9 mouse cellular contexts compared by ENCODE assay signal in the genomic region with DNA sequence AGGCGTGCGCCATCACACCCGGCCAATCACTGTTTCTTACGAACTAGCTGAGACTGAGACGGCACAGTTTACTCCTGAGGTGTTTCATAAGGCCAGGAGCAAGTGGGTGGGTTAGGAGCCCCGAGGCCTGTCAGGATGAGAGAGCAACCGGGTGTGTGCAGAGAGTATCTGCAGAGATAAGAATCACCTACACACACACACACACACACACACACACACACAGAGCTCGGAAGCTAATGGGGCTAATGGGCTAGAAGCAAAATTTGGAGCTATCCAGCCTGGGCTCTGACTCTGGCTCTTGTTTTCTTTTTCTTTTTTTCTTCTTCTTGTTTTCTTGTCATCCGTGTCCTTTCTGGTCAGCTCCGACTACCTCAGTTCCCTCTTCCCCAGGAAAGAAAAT. TPM values are rescaled to one million over a fixed set of nuclear protein-coding genes. Genes with fewer than 3 reads are reported as not detected.
DNase-seq lines count a peak whose midpoint lies in the region; ATAC-seq and TF ChIP-seq lines count a peak whose summit lies in the region.
"Had no signal": no experiment of that assay in that cellular context is flagged by ENCODE, and none has a peak within 500 bp of the region (broad histone marks: within the 10 kb centered on the region; RNA-seq: fewer than 3 reads in every experiment).

No protein-coding gene starts in this region.

- peaks cover 18% of the 10 kb centered on the region for H3K4me1 ChIP-seq in megakaryocyte, embryonic 14.5 days
- no peaks in the 10 kb centered on the region for H3K4me1 ChIP-seq in limb, embryonic 14.5 days (ENCODE audit: control insufficient read depth, insufficient read depth, low read length)
- no peaks in the 10 kb centered on the region for H3K4me1 ChIP-seq in stomach, embryonic 16.5 days (ENCODE audit: control insufficient read depth, insufficient read depth, low read length)

- TF ChIP-seq POLR2A in limb, embryonic 14.5 days (IDR thresholded peaks at IDR 0.05; ENCODE audit: borderline replicate concordance, extremely low read depth, insufficient read depth, insufficient read length), result no peak

- no peaks in the 10 kb centered on the region for H3K9me3 ChIP-seq in megakaryocyte, embryonic 14.5 days
- no peaks in the 10 kb centered on the region for H3K9me3 ChIP-seq in limb, embryonic 14.5 days (ENCODE audit: control insufficient read depth, low read length)
- H3K9me3 ChIP-seq in stomach, embryonic 16.5 days (replicated peaks; ENCODE audit: control insufficient read depth, low read length), result no peaks in the 10 kb centered on the region

- peak; percentile 32 for DNase-seq in cerebellum, adult 11-12 months
- DNase-seq in cerebellum, adult 9-10 months, result no peak
- no peak for DNase-seq in limb, embryonic 14.5 days (ENCODE audit: low spot score)
- no peak for DNase-seq in thymus, postnatal 10 days (ENCODE audit: low spot score in 2 of 2)
- DNase-seq in gastrocnemius, adult 18-20 months (ENCODE audit: low spot score), result no peak
- DNase-seq: lung, postnatal 10 days had no signal

- 78% methylated on average over 10 of the region's 10 CpGs for WGBS in limb, embryonic 14.5 days
- WGBS in stomach, embryonic 16.5 days, result 75% methylated on average over 10 of the region's 10 CpGs

- peak overlapping the region; percentile 89 for H3K4me3 ChIP-seq in megakaryocyte, embryonic 14.5 days (replicated peaks)
- peak overlapping the region; percentile 28 for H3K4me3 ChIP-seq in limb, embryonic 14.5 days (replicated peaks; ENCODE audit: low read length)
- H3K4me3 ChIP-seq in stomach, embryonic 16.5 days (replicated peaks; ENCODE audit: low read length), result peak overlapping the region; percentile 38

- ATAC-seq in megakaryocyte, adult 5-6 weeks (ENCODE audit: poor library complexity, severe bottlenecking), result no peak
- no peak for ATAC-seq in limb, embryonic 14.5 days (ENCODE audit: low FRiP score, low read depth)
- ATAC-seq in stomach, embryonic 16.5 days (ENCODE audit: insufficient read depth, low FRiP score), result no peak

- H3K36me3 ChIP-seq in megakaryocyte, embryonic 14.5 days (replicated peaks; ENCODE audit: low read length), result no peaks in the 10 kb centered on the region
- H3K36me3 ChIP-seq in limb, embryonic 14.5 days (ENCODE audit: control insufficient read depth, insufficient read depth, low read length), result no peaks in the 10 kb centered on the region
- H3K36me3 ChIP-seq in stomach, embryonic 16.5 days (ENCODE audit: control insufficient read depth, insufficient read depth, low read length), result no peaks in the 10 kb centered on the region

- H3K9ac ChIP-seq in limb, embryonic 14.5 days (ENCODE audit: low read depth, low read length, severe bottlenecking), result no peak overlapping the region
- no peak overlapping the region for H3K9ac ChIP-seq in stomach, embryonic 16.5 days (ENCODE audit: low read length)

- peak overlapping the region; percentile 41 for H3K4me2 ChIP-seq in limb, embryonic 14.5 days (replicated peaks; ENCODE audit: low read depth, low read length, severe bottlenecking)
- peak overlapping the region; percentile 46 for H3K4me2 ChIP-seq in stomach, embryonic 16.5 days (ENCODE audit: low read depth, low read length)

- H3K27ac ChIP-seq in limb, embryonic 14.5 days (replicated peaks; ENCODE audit: low read depth, low read length), result no peak overlapping the region
- H3K27ac ChIP-seq in stomach, embryonic 16.5 days (ENCODE audit: low read length), result no peak overlapping the region

- H3K27me3 ChIP-seq in megakaryocyte, embryonic 14.5 days (replicated peaks), result no peaks in the 10 kb centered on the region
- no peaks in the 10 kb centered on the region for H3K27me3 ChIP-seq in limb, embryonic 14.5 days (ENCODE audit: control insufficient read depth, insufficient read depth, low read length)
- H3K27me3 ChIP-seq in stomach, embryonic 16.5 days (ENCODE audit: control insufficient read depth, insufficient read depth, low read length), result no peaks in the 10 kb centered on the region

RNA-seq across cellular contexts. Expression of a gene that starts 5.2 kb away (rescaled TPM):
- 450 and 808 TPM in 2 replicates for polyA plus RNA-seq in megakaryocyte, embryonic 14.5 days (2012; ENCODE audit: insufficient read depth, low replicate concordance)
- 107 and 116 TPM in 2 replicates for total RNA-seq in megakaryocyte, adult 5-6 weeks (2015)
- 145 and 149 TPM in 2 replicates for total RNA-seq in megakaryocyte, adult 5-6 weeks (2017)
- polyA plus RNA-seq in limb, embryonic 14.5 days (2012; rRNA removed), result 2.6 and 3.5 TPM in 2 replicates
- polyA plus RNA-seq in limb, embryonic 14.5 days (2014; fragmentation: Nextera tagmentation; extraction: Ambion mirVana), result 0.92 and 0.97 TPM in 2 replicates
- 0.41 and 0.62 TPM in 2 replicates for polyA plus RNA-seq in stomach, embryonic 16.5 days (2015; fragmentation: Nextera tagmentation; extraction: Ambion mirVana)
- total RNA-seq in gastrocnemius, adult 18-20 months (2021), result under 1 TPM; 0.21 to 0.52 TPM

RNA-seq across cellular contexts. Expression of a gene that starts 21.0 kb away (rescaled TPM):
- 0.99 and 3.9 TPM in 2 replicates for polyA plus RNA-seq in megakaryocyte, embryonic 14.5 days (2012; ENCODE audit: insufficient read depth, low replicate concordance)
- 37.8 and 43.6 TPM in 2 replicates for total RNA-seq in megakaryocyte, adult 5-6 weeks (2015)
- total RNA-seq in megakaryocyte, adult 5-6 weeks (2017), result 50.3 and 53.9 TPM in 2 replicates
- polyA plus RNA-seq in limb, embryonic 14.5 days (2012; rRNA removed), result 65.3 and 67.4 TPM in 2 replicates
- 51.9 and 56.1 TPM in 2 replicates for polyA plus RNA-seq in limb, embryonic 14.5 days (2014; fragmentation: Nextera tagmentation; extraction: Ambion mirVana)
- 42.1 and 42.4 TPM in 2 replicates for polyA plus RNA-seq in stomach, embryonic 16.5 days (2015; fragmentation: Nextera tagmentation; extraction: Ambion mirVana)
- 1 to 10 TPM; 4.5 TPM for total RNA-seq in gastrocnemius, adult 18-20 months (2021)

RNA-seq across cellular contexts. Expression of a gene that starts 37.1 kb away (rescaled TPM):
- 23.4 and 38.2 TPM in 2 replicates for polyA plus RNA-seq in megakaryocyte, embryonic 14.5 days (2012; ENCODE audit: insufficient read depth, low replicate concordance)
- 17.4 and 20.3 TPM in 2 replicates for total RNA-seq in megakaryocyte, adult 5-6 weeks (2015)
- total RNA-seq in megakaryocyte, adult 5-6 weeks (2017), result 22.2 and 27.9 TPM in 2 replicates
- 90.6 and 127 TPM in 2 replicates for polyA plus RNA-seq in limb, embryonic 14.5 days (2012; rRNA removed)
- polyA plus RNA-seq in limb, embryonic 14.5 days (2014; fragmentation: Nextera tagmentation; extraction: Ambion mirVana), result 18.7 and 19.7 TPM in 2 replicates
- 31.5 and 35.5 TPM in 2 replicates for polyA plus RNA-seq in stomach, embryonic 16.5 days (2015; fragmentation: Nextera tagmentation; extraction: Ambion mirVana)
- 10 to 100 TPM in 1 of 2 experiments, 1 to 10 TPM in 1; 8.7 to 10.1 TPM for total RNA-seq in gastrocnemius, adult 18-20 months (2021)

RNA-seq across cellular contexts. Expression of a gene that starts 50.1 kb away (rescaled TPM):
- polyA plus RNA-seq in megakaryocyte, embryonic 14.5 days (2012; ENCODE audit: insufficient read depth, low replicate concordance), result 3.2 and 96.3 TPM in 2 replicates
- 982 and 1,036 TPM in 2 replicates for total RNA-seq in megakaryocyte, adult 5-6 weeks (2015)
- total RNA-seq in megakaryocyte, adult 5-6 weeks (2017), result 1,421 and 1,439 TPM in 2 replicates
- polyA plus RNA-seq in limb, embryonic 14.5 days (2012; rRNA removed), result 355 and 465 TPM in 2 replicates
- polyA plus RNA-seq in limb, embryonic 14.5 days (2014; fragmentation: Nextera tagmentation; extraction: Ambion mirVana), result 496 and 541 TPM in 2 replicates
- 396 and 404 TPM in 2 replicates for polyA plus RNA-seq in stomach, embryonic 16.5 days (2015; fragmentation: Nextera tagmentation; extraction: Ambion mirVana)
- total RNA-seq in gastrocnemius, adult 18-20 months (2021), result 10 to 100 TPM; 48.0 to 90.4 TPM

Comparison
In these comparisons a context has a peak if more than half of its experiments do, and no peak if none do; other contexts are left out.
1. H3K4me3 ChIP-seq: peak in every context shown above with its lines; median percentile 89 in megakaryocyte, embryonic 14.5 days; 38 in stomach, embryonic 16.5 days; 28 in limb, embryonic 14.5 days.
2. RNA of a gene that starts 5.2 kb away (polyA plus RNA-seq): 450 to 808 TPM in megakaryocyte, embryonic 14.5 days; 0.92 to 3.5 TPM in limb, embryonic 14.5 days and 0.41 to 0.62 TPM in stomach, embryonic 16.5 days; every median in the first group is over 10 times any median in the second.